Mouse (Mus musculus): ENCODE data around the gene 1700014D04Rik. TPM values are rescaled to one million over a fixed set of nuclear protein-coding genes. Genes with fewer than 3 reads are reported as not detected.

The 1700014D04Rik gene
- polyA plus RNA-seq, 1 experiment from 2014 or later = not detected

GRCm38 (mm10) chr13:59775168-59775567 lies 28.6 kb upstream of the 1700014D04Rik start:
- peaks cover 11% of the 10 kb centered on the region; the same call in 1 of the 2 replicates for H3K4me1 ChIP-seq (replicated peaks; ENCODE audit: insufficient read depth, low read length)
- ATAC-seq (replicated peaks; ENCODE audit: low FRiP score, low read depth) = no peak
- H3K4me2 ChIP-seq (ENCODE audit: low read length) = no peak overlapping the region
- H3K9me3 ChIP-seq (replicated peaks; ENCODE audit: low read length) = no peaks in the 10 kb centered on the region
- no peaks in the 10 kb centered on the region for H3K27me3 ChIP-seq (ENCODE audit: insufficient read depth, low read length)
- DNase-seq (ENCODE audit: low spot score) = no peak
- no peak overlapping the region for H3K9ac ChIP-seq (ENCODE audit: low read depth, low read length)
- peaks cover 38% of the 10 kb centered on the region for H3K36me3 ChIP-seq (ENCODE audit: insufficient read depth, low read length)
- H3K27ac ChIP-seq = no peak overlapping the region
- no peak for TF ChIP-seq CTCF (IDR thresholded peaks at IDR 0.05; ENCODE audit: low read depth)
- WGBS = 81% methylated on average over 3 of the region's 3 CpGs
- no peak overlapping the region for H3K4me3 ChIP-seq (replicated peaks; ENCODE audit: low read depth, low read length)

GRCm38 (mm10) chr13:59771257-59771656 lies 24.7 kb upstream of the 1700014D04Rik start:
- TF ChIP-seq CTCF (IDR thresholded peaks at IDR 0.05; ENCODE audit: low read depth) = no peak
- WGBS = 32% methylated on average over 9 of the region's 9 CpGs
- Histone ChIP-seq H3K36me3 (ENCODE audit: insufficient read depth, low read length) (peaks cover 14% of the 10 kb centered on the region), H3K9me3 (replicated peaks; ENCODE audit: low read length) (no peaks in the 10 kb centered on the region), H3K9ac (ENCODE audit: low read depth, low read length) (no peak overlapping the region), H3K4me2 (ENCODE audit: low read length) (peak overlapping the region; percentile 87; the same call in 1 of the 2 replicates), H3K4me1 (replicated peaks; ENCODE audit: insufficient read depth, low read length) (peaks cover 33% of the 10 kb centered on the region), H3K4me3 (replicated peaks; ENCODE audit: low read depth, low read length) (no peak overlapping the region), H3K27ac (peak overlapping the region; percentile 99), H3K27me3 (ENCODE audit: insufficient read depth, low read length) (no peaks in the 10 kb centered on the region)
- peak; percentile 88 for DNase-seq (ENCODE audit: low spot score)
- ATAC-seq (replicated peaks; ENCODE audit: low FRiP score, low read depth) = no peak

- peak overlapping the region; percentile 91 for H3K4me3 ChIP-seq (replicated peaks; ENCODE audit: low read depth, low read length)
- H3K9ac ChIP-seq (ENCODE audit: low read depth, low read length) = peak overlapping the region; percentile 94; the same call in 1 of the 2 replicates
- 49% methylated on average over 9 of the region's 9 CpGs for WGBS
- H3K9me3 ChIP-seq (replicated peaks; ENCODE audit: low read length) = no peaks in the 10 kb centered on the region
- DNase-seq (ENCODE audit: low spot score) = peak; percentile 15
- no peaks in the 10 kb centered on the region for H3K27me3 ChIP-seq (ENCODE audit: insufficient read depth, low read length)
- peak overlapping the region; percentile 87; the same call in 1 of the 2 replicates for H3K4me2 ChIP-seq (ENCODE audit: low read length)
- no peak for ATAC-seq (replicated peaks; ENCODE audit: low FRiP score, low read depth)
- H3K36me3 ChIP-seq (ENCODE audit: insufficient read depth, low read length) = peaks cover 14% of the 10 kb centered on the region
- H3K27ac ChIP-seq = peak overlapping the region; percentile 99
- no peak for TF ChIP-seq CTCF (IDR thresholded peaks at IDR 0.05; ENCODE audit: low read depth)
- peaks cover 37% of the 10 kb centered on the region for H3K4me1 ChIP-seq (replicated peaks; ENCODE audit: insufficient read depth, low read length)
Measured at GRCm38 (mm10) chr13:59770847-59771246, 24.3 kb upstream of the 1700014D04Rik start.

- Histone ChIP-seq H3K4me1 (replicated peaks; ENCODE audit: insufficient read depth, low read length) (peaks cover 41% of the 10 kb centered on the region), H3K9ac (ENCODE audit: low read depth, low read length) (peak overlapping the region; percentile 94), H3K27me3 (ENCODE audit: insufficient read depth, low read length) (no peaks in the 10 kb centered on the region), H3K4me2 (ENCODE audit: low read length) (peak overlapping the region; percentile 87), H3K4me3 (replicated peaks; ENCODE audit: low read depth, low read length) (peak overlapping the region; percentile 91), H3K9me3 (replicated peaks; ENCODE audit: low read length) (no peaks in the 10 kb centered on the region), H3K27ac (peak overlapping the region; percentile 99), H3K36me3 (ENCODE audit: insufficient read depth, low read length) (peaks cover 11% of the 10 kb centered on the region)
- TF ChIP-seq CTCF (IDR thresholded peaks at IDR 0.05; ENCODE audit: low read depth) = peak; percentile 56
- WGBS = under 1% methylated on average over 28 of the region's 28 CpGs
- DNase-seq (ENCODE audit: low spot score) (peak; percentile 95), ATAC-seq (replicated peaks; ENCODE audit: low FRiP score, low read depth) (peak; percentile 65)
Measured at GRCm38 (mm10) chr13:59770164-59770562, 23.6 kb upstream of the 1700014D04Rik start.

GRCm38 (mm10) chr13:59769296-59770163 lies 23.0 kb upstream of the 1700014D04Rik start, which contains the start of gene Isca1:
TSS of gene Isca1 (minus strand) at chr13:59769810.
- DNase-seq (ENCODE audit: low spot score) (peak; percentile 97), ATAC-seq (replicated peaks; ENCODE audit: low FRiP score, low read depth) (peak; percentile 97)
- Histone ChIP-seq H3K4me3 (replicated peaks; ENCODE audit: low read depth, low read length) (peak within 1 kb of the TSS; percentile 91), H3K27ac (peak within 1 kb of the TSS; percentile 99), H3K9me3 (replicated peaks; ENCODE audit: low read length) (no peaks in the 10 kb centered on the region), H3K9ac (ENCODE audit: low read depth, low read length) (peak within 1 kb of the TSS; percentile 94), H3K4me2 (ENCODE audit: low read length) (peak within 1 kb of the TSS; percentile 87), H3K4me1 (replicated peaks; ENCODE audit: insufficient read depth, low read length) (peaks cover 41% of the 10 kb centered on the region), H3K36me3 (ENCODE audit: insufficient read depth, low read length) (peaks cover 7% of the 10 kb centered on the region; the same call in 1 of the 2 replicates), H3K27me3 (ENCODE audit: insufficient read depth, low read length) (no peaks in the 10 kb centered on the region)
- WGBS = under 1% methylated on average over 85 of the region's 91 CpGs
- no peak; the same call in 1 of the 2 replicates for TF ChIP-seq CTCF (IDR thresholded peaks at IDR 0.05; ENCODE audit: low read depth)

- Histone ChIP-seq H3K4me2 (ENCODE audit: low read length) (peak overlapping the region; percentile 85), H3K9ac (ENCODE audit: low read depth, low read length) (peak overlapping the region; percentile 94), H3K27ac (peak overlapping the region; percentile 99), H3K36me3 (ENCODE audit: insufficient read depth, low read length) (peaks cover 7% of the 10 kb centered on the region; the same call in 1 of the 2 replicates), H3K9me3 (replicated peaks; ENCODE audit: low read length) (no peaks in the 10 kb centered on the region), H3K27me3 (ENCODE audit: insufficient read depth, low read length) (no peaks in the 10 kb centered on the region), H3K4me1 (replicated peaks; ENCODE audit: insufficient read depth, low read length) (peaks cover 41% of the 10 kb centered on the region), H3K4me3 (replicated peaks; ENCODE audit: low read depth, low read length) (peak overlapping the region; percentile 91)
- ATAC-seq (replicated peaks; ENCODE audit: low FRiP score, low read depth) = no peak
- no peak for TF ChIP-seq CTCF (IDR thresholded peaks at IDR 0.05; ENCODE audit: low read depth)
- 30% methylated on average over 13 of the region's 13 CpGs for WGBS
- peak; percentile 19 for DNase-seq (ENCODE audit: low spot score)
Measured at GRCm38 (mm10) chr13:59768531-59768930, 22.0 kb upstream of the 1700014D04Rik start.
